Mouse (Mus musculus): ENCODE measurements around the gene Pced1b.

Gene Pced1b

GRCm38 (mm10) chr15:97368631-97369030, 121.7 kb downstream of the Pced1b start:
- CTCF ChIA-PET, result interaction anchor here (0.6 to 0.7 kb wide), 2 partner anchors 229 to 1116 kb away, joined by 8 to 15 read pairs; no protein-coding TSS in a partner anchor

- CTCF ChIA-PET, result interaction anchor here (0.7 kb wide), 1 partner anchor 1117 kb away, joined by 15 read pairs; no protein-coding TSS in a partner anchor
These were observed 122.2 kb downstream of the Pced1b start for GRCm38 (mm10) chr15:97369144-97369543.

GRCm38 (mm10) chr15:97370880-97371279, 124.0 kb downstream of the Pced1b start:
- CTCF ChIA-PET, result interaction anchor here (0.7 kb wide), 1 partner anchor 11 kb away, joined by 6 read pairs; no protein-coding TSS in a partner anchor

GRCm38 (mm10) chr15:97372043-97372442, 125.1 kb downstream of the Pced1b start:
- CTCF ChIA-PET, result interaction anchor here (1.3 kb wide), 1 partner anchor 86 kb away, joined by 3 read pairs; no protein-coding TSS in a partner anchor

- CTCF ChIA-PET, result interaction anchor here (0.6 to 1.3 kb wide), 2 partner anchors 24 to 86 kb away, joined by 3 to 4 read pairs; no protein-coding TSS in a partner anchor
These were observed 125.8 kb downstream of the Pced1b start for GRCm38 (mm10) chr15:97372611-97373131.

GRCm38 (mm10) chr15:97373203-97374084, 126.5 kb downstream of the Pced1b start:
- CTCF ChIA-PET, result interaction anchor here (0.6 to 1.3 kb wide), 3 partner anchors 23 to 88 kb away, joined by 3 to 4 read pairs (median 4); no protein-coding TSS in a partner anchor

GRCm38 (mm10) chr15:97374085-97374844, 127.4 kb downstream of the Pced1b start:
- CTCF ChIA-PET, result no interaction called here

GRCm38 (mm10) chr15:97374845-97375720, 128.2 kb downstream of the Pced1b start:
- CTCF ChIA-PET, result no interaction called here

GRCm38 (mm10) chr15:97376081-97376742, 129.3 kb downstream of the Pced1b start:
- CTCF ChIA-PET, result no interaction called here

- CTCF ChIA-PET, result no interaction called here
These were observed 129.9 kb downstream of the Pced1b start for GRCm38 (mm10) chr15:97376792-97377222.

- CTCF ChIA-PET, result no interaction called here
These were observed 131.2 kb downstream of the Pced1b start for GRCm38 (mm10) chr15:97378061-97378460.

GRCm38 (mm10) chr15:97379489-97380304, 132.8 kb downstream of the Pced1b start:
- CTCF ChIA-PET, result no interaction called here

- CTCF ChIA-PET, result no interaction called here
These were observed 135.7 kb downstream of the Pced1b start for GRCm38 (mm10) chr15:97382567-97382966.

- CTCF ChIA-PET, result interaction anchor here (0.6 kb wide), 1 partner anchor 46 kb away, joined by 3 read pairs; no protein-coding TSS in a partner anchor
These were observed 136.7 kb downstream of the Pced1b start for GRCm38 (mm10) chr15:97383523-97384141.

- CTCF ChIA-PET, result interaction anchor here (0.7 kb wide), 1 partner anchor 13 kb away, joined by 11 read pairs; no protein-coding TSS in a partner anchor
These were observed 137.5 kb downstream of the Pced1b start for GRCm38 (mm10) chr15:97384170-97385018.

GRCm38 (mm10) chr15:97385174-97385573, 138.3 kb downstream of the Pced1b start:
- CTCF ChIA-PET, result interaction anchor here (0.7 kb wide), 1 partner anchor 12 kb away, joined by 11 read pairs; no protein-coding TSS in a partner anchor

GRCm38 (mm10) chr15:97387793-97388192, 140.9 kb downstream of the Pced1b start:
- CTCF ChIA-PET, result no interaction called here

GRCm38 (mm10) chr15:97389577-97389976, 142.7 kb downstream of the Pced1b start:
- CTCF ChIA-PET, result no interaction called here

All from spleen, embryonic (tissue).